Mouse (Mus musculus) erythroblast, embryonic 14.5 days (primary cell): ENCODE data around the gene Mindy4.

Experiments used
- GATA1 ChIP-seq: IDR thresholded peaks from 2 replicates; pipeline ENCODE4 v1.6.1; 2012; ENCODE audit warnings: low read length, inconsistent platforms, mixed read lengths
- TAL1 ChIP-seq: IDR thresholded peaks from 3 replicates; pipeline ENCODE4 v1.6.1; 2012; ENCODE audit warnings: low read length, inconsistent platforms, mixed read lengths

- TF ChIP-seq GATA1 (no peak), TAL1 (no peak)
Observed at GRCm38 (mm10) chr6:55189406-55189805, 13.8 kb upstream of the Mindy4 start.
